Mouse (Mus musculus) frontal cortex, adult 2 months (tissue): ENCODE results near the gene Aipl1. TPM values are rescaled to one million over a fixed set of nuclear protein-coding genes. Genes with fewer than 3 reads are reported as not detected.
"Not testable (repeated sequence)": the region's sequence is repeated elsewhere in the genome, so short reads cannot be mapped to it uniquely, and the experiment has no call there.

Source experiments
- DNase-seq, 2 experiments: peaks; one replicate each; pipeline ENCODE4 v3.0.0; 2022; ENCODE audit warnings: low spot score in 1 of 2; ENCODE audit errors: extremely low spot score in 1 of 2
- polyA plus RNA-seq: library from polyadenylated mRNA; depleted of rRNA; stranded (reverse); fragments of >200 nt; gene quantifications from 2 replicates; pipeline ENCODE4 v1.2.3, GENCODE M21; 2012

The Aipl1 gene
- polyA plus RNA-seq, 1 experiment: 0.38 TPM

- no peak for DNase-seq
These were observed 14.5 kb downstream of the Aipl1 start for GRCm38 (mm10) chr11:72022827-72023226.

DNA sequence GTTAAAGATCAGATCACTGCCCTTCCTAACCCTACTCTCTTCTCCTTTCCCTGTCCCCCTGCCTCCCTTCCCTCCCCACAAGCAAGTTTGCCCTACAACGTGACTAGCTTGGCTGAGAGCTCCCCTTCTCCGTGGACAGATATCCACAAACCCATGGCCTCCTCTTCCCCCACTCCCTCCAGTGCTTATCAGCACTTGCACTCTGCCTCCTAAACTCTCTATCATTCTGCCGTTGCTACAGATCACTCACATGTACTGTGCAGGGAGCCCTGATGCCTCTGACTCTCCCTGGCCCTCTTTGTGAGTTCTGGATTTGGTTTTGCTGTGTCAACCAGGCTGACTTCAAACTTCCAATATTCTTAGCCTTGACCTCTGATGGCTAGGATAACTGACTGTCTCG is 16.3 kb downstream of the Aipl1 start:
- no peak for DNase-seq

GRCm38 (mm10) chr11:72017253-72017601 is 20.1 kb downstream of the Aipl1 start:
- DNase-seq: no peak

- peak in 1 of 2 experiments; percentile 13 for DNase-seq
These were observed 20.6 kb downstream of the Aipl1 start for GRCm38 (mm10) chr11:72016518-72017252.

- DNase-seq: no peak
These were observed 22.6 kb downstream of the Aipl1 start for GRCm38 (mm10) chr11:72014674-72015073.

- DNase-seq: no peak
These were observed 25.4 kb downstream of the Aipl1 start for GRCm38 (mm10) chr11:72011955-72012354.

GRCm38 (mm10) chr11:72010940-72011722 is 26.2 kb downstream of the Aipl1 start:
- DNase-seq: no peak

DNA sequence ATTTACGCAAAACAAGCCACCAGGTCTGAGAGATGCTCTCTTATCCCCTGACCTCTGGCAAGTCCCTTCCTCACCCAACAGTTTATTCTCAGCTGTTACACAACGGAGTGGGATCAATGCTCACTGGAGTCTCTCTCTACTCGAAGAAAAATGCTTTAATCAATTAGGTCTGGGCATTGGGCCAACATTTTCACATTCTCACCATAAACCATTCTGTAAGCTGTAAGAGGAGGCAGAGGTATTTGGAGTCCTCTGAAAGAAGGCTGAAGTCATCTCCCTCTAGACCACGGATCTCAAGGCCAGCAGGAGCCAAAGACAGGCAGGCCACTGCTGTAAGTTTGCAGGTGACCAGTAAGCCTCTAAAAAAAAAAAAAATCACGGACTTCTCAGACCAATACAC is 26.9 kb downstream of the Aipl1 start:
- peak in 1 of 2 experiments; percentile 19 for DNase-seq

DNA sequence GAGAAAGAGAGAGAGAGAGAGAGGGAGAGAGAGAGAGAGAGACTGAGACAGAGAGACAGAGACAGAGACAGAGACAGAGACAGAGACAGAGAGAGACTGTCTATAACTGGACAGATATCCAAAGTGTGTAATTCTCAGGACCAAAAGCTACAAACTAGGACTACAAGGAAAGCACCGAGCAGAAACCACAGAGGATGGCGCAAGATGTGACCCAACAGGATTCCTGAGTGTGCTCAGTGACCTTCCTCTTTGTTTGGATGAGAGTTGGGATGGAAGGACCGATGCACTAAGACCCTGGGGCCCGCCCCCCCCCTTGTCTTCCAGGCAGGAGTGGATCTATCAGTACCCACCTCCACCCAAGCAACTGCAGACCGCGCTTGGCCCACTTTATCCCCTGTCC is 31.8 kb downstream of the Aipl1 start:
- DNase-seq: no peak

DNA sequence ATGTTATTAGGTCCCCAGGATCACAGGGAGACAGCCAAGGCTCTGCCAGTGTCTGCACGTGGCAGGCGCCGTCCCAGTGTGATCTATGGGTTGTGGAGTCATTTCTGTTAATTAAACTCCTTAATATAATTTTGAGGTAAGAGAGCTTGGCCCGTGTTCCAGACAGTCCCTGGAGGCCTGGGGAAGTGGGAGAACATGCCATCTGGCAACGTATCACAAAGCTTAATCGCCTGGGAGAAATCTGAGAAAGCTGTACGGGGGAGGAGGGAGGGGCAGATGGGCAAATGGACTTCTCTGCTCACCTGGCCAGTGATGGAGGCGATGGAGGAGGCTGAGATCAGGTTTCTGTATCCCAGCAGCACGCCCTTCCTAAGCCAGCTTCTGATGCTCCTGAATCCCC is 34.1 kb downstream of the Aipl1 start:
- DNase-seq: no peak

GRCm38 (mm10) chr11:72002138-72002853 is 35.0 kb downstream of the Aipl1 start:
- DNase-seq: peak in 1 of 2 experiments; percentile 27

- no peak for DNase-seq
These were observed 37.1 kb downstream of the Aipl1 start for GRCm38 (mm10) chr11:72000194-72000593.

- DNase-seq: peak in 1 of 2 experiments; percentile 42
These were observed 40.5 kb downstream of the Aipl1 start for GRCm38 (mm10) chr11:71996805-71997204.

- DNase-seq: peak in 1 of 2 experiments; percentile 73
These were observed 41.3 kb downstream of the Aipl1 start for GRCm38 (mm10) chr11:71995968-71996511.

DNA sequence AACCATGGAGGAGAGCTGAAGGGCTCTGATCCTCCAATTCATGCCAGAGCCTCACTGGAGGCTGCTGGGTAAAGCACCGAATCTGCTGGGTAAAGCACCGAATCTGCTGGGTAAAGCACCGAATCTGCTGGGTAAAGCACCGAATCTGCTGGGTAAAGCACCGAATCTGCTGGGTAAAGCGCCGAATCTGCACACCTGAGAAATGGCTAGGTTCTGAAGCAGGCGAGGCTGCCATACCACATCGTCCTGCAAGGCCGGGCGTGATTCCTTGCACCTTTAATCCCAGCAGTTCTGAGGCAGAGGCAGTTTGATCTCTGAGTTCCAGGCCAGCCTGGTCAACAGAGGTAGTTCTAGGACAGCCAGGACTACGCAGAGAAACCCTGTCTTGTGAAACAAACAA is 44.9 kb downstream of the Aipl1 start:
- no peak for DNase-seq

DNA sequence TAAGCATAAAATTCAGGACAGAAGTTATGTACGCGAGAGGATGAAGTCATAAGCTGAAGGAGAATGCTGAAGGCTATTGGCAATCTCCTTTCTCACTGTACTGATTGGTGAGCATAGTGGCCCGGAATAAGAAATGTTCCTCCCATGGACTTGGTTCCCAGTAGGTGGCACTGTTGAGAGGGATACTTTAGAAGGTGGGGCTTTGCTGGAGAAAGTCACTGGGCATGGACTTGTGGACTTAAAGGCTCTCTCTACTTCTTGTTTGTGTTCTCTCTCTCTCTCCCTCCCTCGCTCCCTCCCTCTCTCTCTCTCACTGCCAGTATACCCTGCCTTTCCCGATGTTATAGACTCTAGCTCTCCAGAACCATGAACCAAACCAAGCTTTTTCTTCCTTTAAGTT is 45.8 kb downstream of the Aipl1 start:
- peak in 1 of 2 experiments; percentile 63 for DNase-seq

DNA sequence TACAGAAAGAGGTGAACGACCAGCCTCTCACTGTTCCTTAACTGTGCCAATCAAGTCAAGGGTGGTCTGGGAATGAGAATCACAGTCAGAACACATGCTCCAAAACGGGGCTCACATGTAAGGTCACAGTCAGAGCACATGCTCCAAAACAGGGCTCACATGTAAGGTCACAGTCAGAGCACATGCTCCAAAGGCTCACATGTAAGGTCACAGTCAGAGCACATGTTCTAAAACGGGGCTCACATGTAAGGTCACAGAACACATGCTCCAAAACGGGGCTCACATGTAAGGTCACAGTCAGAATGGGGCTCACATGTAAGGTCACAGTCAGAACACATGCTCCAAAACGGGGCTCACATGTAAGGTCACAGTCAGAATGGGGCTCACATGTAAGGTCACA is 47.9 kb downstream of the Aipl1 start:
- not testable (repeated sequence) for DNase-seq

DNA sequence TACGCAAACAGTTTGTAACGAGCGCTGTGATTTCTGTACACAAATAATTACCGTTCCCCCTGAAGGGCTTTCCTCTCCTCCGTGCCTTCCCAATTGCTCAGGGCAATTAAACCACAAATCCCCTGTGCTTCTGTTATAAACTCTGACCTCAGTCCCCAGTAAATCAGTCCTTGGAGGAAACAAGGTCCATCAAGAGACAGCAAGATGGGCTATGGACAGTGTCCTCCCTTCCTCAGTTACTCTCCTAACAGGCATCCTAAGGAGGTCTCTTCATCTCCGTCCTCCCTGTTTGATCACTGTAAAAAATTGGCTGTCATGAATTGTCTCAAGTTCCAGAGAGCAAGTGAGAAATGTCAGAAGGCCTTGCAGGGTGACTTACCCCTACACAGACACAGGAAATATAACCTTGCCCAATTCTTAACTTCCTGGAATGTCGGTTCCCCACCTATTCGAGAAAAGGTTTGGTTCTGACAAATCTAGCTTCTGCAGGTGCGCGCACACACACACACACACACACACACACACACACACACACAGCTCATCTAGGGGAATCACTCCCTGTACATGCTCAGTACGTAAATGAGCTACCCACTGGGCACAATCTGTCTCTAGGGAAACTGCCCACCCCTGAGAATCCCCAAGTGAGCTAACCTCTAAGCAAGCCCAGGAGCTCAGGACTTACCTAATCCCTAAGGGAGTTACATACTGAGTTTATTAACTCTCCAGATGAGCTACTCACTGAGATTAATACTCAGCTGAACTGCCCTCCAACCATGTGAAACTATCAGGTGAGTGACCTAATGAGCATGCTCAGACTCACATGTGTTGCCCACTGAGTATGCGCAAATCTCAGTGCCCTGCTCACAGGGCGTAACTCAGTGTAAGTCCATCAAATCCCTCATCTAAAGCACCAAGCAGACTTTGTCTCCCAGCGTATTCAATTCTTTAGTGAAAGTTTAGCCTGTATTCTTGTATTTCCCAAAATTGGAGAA is 49.9 kb downstream of the Aipl1 start:
- DNase-seq: no peak

DNA sequence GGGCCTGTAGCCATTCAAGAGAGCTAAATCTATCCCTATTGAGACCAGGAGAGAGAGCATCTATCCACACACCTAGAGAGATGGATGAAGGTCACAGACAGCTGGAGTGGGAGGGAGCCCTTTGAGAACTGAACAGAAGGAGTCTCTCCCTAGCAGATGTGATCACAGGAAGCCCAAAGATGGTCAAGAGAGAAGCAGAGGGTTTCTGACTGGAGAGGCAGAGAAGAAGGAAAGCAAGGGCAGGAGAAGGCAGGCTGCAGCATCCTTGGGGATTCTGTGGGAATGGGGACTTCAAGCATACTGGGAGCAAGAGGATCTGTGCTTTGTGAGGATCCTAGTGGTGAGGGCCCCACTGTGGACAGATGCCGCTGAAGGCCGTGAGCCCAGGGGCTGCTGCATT is 51.5 kb downstream of the Aipl1 start:
- no peak for DNase-seq
